Mouse (Mus musculus) E14TG2a.4 (cell line): Measurements from ENCODE around the gene Npcd.

Experiments used
- CTCF ChIP-seq: conservative IDR thresholded peaks from 2 replicates; pipeline ENCODE4 v1.5.1; 2014; ENCODE audit warnings: low read length
- POU5F1 ChIP-seq: IDR thresholded peaks from 2 replicates; pipeline ENCODE4 v1.6.1; 2014; ENCODE audit warnings: low read length, borderline replicate concordance

GRCm38 (mm10) chr15:79751772-79752171 is 82.3 kb downstream of the Npcd start:
- TF ChIP-seq POU5F1: no peak
- TF ChIP-seq CTCF: no peak
